Mouse (Mus musculus) cerebellum, adult 2 months (tissue): ENCODE results near the gene Atp11a.

Source experiments
- CTCF ChIP-seq: fragments of 200-500 bp; IDR thresholded peaks from 2 replicates; pipeline ENCODE4 v1.5.1; 2011; ENCODE audit warnings: low read depth, mild to moderate bottlenecking, control low read depth, low read length, moderate library complexity, borderline replicate concordance; ENCODE audit not compliant: insufficient read depth
- POLR2A ChIP-seq: fragments of 200-500 bp; IDR thresholded peaks from 2 replicates; pipeline ENCODE4 v1.6.1; 2011; ENCODE audit warnings: low read length, control low read depth, borderline replicate concordance; ENCODE audit not compliant: insufficient read depth

DNA sequence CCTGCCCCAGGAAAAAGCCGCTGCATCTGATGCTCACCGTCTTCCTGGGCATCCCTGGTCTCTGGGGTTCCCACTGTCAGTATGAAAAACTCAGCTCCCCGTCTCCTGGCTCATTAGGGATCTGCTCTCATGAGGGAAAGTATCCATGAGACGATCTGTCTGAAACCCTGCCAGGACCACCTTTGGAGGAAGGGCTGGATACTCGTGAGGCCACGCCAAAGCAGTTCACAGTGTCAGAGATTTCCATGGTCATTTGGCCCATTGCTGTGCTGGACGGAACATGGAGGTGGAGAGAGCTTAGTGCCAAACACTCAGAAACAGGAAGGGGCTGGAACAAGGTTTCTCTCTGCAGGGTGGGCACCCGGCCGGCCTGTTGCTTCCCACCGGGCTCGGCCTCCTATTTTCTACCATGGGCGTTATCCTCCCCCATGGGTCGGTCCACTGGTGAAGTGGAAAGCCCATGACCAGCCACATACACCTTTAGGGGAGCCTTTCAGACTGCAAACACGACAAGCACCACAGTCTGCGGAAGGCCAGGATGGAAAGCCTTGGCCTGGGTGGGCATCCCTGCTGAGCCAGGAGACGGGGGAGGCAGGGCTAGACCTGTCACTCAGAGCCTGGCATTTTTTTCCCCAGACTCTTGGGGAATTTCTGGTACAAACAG lies 131.1 kb downstream of the Atp11a start:
- no peak for TF ChIP-seq POLR2A
- TF ChIP-seq CTCF, result no peak
